Mouse (Mus musculus): ENCODE measurements around the gene Vrtn. TPM values are rescaled to one million over a fixed set of nuclear protein-coding genes. Genes with fewer than 3 reads are reported as not detected.

Gene Vrtn
- polyA plus RNA-seq, 1 experiment from 2014 or later = not detected

DNA sequence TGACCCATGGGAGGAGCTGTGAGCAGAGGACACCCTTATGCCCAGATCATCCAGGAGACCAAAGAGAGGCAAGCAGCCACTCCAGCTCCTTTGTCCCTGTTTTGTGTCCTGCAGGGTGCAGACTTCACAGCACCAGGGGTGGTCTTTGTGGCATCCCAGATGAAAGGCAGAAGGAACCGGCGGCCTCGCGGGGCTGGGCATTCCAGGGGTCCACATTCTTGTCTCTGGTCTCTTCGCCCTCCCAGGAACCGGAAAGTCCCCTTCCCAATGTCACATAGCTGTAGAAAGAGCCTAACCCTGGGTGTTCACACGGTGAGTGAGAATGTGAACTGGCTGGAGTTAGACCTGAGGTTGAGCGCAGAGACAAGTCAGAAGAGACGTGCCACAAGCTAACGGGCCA, 30.8 kb downstream of the Vrtn start:
- no peak for DNase-seq (ENCODE audit: low spot score)
- Histone ChIP-seq H3K9me3 (ENCODE audit: control insufficient read depth, low read length) (no peaks in the 10 kb centered on the region), H3K27ac (ENCODE audit: low read depth, low read length) (no peak overlapping the region), H3K36me3 (ENCODE audit: control insufficient read depth, insufficient read depth, low read length) (no peaks in the 10 kb centered on the region), H3K4me3 (ENCODE audit: low read depth, low read length) (no peak overlapping the region), H3K4me1 (ENCODE audit: control insufficient read depth, insufficient read depth, low read length) (no peaks in the 10 kb centered on the region), H3K9ac (ENCODE audit: low read length) (no peak overlapping the region), H3K4me2 (ENCODE audit: low read depth) (no peak overlapping the region), H3K27me3 (ENCODE audit: control insufficient read depth, insufficient read depth, low read length) (no peaks in the 10 kb centered on the region)
- 25% methylated on average over 10 of the region's 10 CpGs for WGBS
- no peak for ATAC-seq (ENCODE audit: insufficient read depth, low FRiP score, low TSS enrichment)

- H3K4me1 ChIP-seq (ENCODE audit: control insufficient read depth, insufficient read depth, low read length) = no peaks in the 10 kb centered on the region
- no peak overlapping the region for H3K4me3 ChIP-seq (ENCODE audit: low read depth, low read length)
- H3K36me3 ChIP-seq (ENCODE audit: control insufficient read depth, insufficient read depth, low read length) = no peaks in the 10 kb centered on the region
- no peaks in the 10 kb centered on the region for H3K9me3 ChIP-seq (ENCODE audit: control insufficient read depth, low read length)
- no peak overlapping the region for H3K9ac ChIP-seq (ENCODE audit: low read length)
- ATAC-seq (ENCODE audit: insufficient read depth, low FRiP score, low TSS enrichment) (no peak), DNase-seq (ENCODE audit: low spot score) (no peak)
- H3K27me3 ChIP-seq (ENCODE audit: control insufficient read depth, insufficient read depth, low read length) = no peaks in the 10 kb centered on the region
- no peak overlapping the region for H3K27ac ChIP-seq (ENCODE audit: low read depth, low read length)
- H3K4me2 ChIP-seq (ENCODE audit: low read depth) = no peak overlapping the region
- 46% methylated on average over 14 of the region's 14 CpGs for WGBS
These were observed 34.1 kb downstream of the Vrtn start for GRCm38 (mm10) chr12:84674666-84675526.

- WGBS = 82% methylated on average over 3 of the region's 3 CpGs
- ATAC-seq (ENCODE audit: insufficient read depth, low FRiP score, low TSS enrichment) = no peak
- Histone ChIP-seq H3K9ac (ENCODE audit: low read length) (no peak overlapping the region), H3K4me3 (ENCODE audit: low read depth, low read length) (no peak overlapping the region), H3K4me1 (ENCODE audit: control insufficient read depth, insufficient read depth, low read length) (0 out of 2 replicates have a peak, but pooled peaks cover 3% of the 10 kb centered on the region), H3K27ac (ENCODE audit: low read depth, low read length) (no peak overlapping the region), H3K36me3 (ENCODE audit: control insufficient read depth, insufficient read depth, low read length) (no peaks in the 10 kb centered on the region), H3K9me3 (ENCODE audit: control insufficient read depth, low read length) (no peaks in the 10 kb centered on the region), H3K27me3 (ENCODE audit: control insufficient read depth, insufficient read depth, low read length) (no peaks in the 10 kb centered on the region), H3K4me2 (ENCODE audit: low read depth) (no peak overlapping the region)
- DNase-seq (ENCODE audit: low spot score) = no peak
These were observed 35.2 kb downstream of the Vrtn start for GRCm38 (mm10) chr12:84676011-84676410.

DNA sequence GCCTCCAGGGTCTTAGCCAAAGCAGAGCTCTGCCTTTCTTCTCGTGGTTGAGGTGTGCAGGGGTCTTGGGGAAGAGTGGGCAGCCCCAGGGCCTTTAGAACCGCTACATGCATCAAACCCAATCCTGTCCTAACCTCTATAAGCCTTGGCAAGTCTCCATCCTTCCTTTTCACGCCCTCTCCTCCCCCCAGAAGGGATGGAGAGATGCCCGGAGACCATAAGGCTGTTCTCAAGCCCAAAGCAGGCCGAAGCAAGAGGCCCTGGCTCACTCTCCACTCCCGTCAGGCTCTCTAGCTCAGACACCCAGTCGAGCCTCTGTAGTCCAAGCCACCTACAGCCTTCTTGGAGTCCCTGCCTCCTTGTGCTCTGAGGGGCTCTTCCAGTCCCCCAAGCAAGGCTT, 43.8 kb downstream of the Vrtn start:
- no peaks in the 10 kb centered on the region for H3K36me3 ChIP-seq (ENCODE audit: control insufficient read depth, insufficient read depth, low read length)
- no peak overlapping the region for H3K27ac ChIP-seq (ENCODE audit: low read depth, low read length)
- H3K4me1 ChIP-seq (ENCODE audit: control insufficient read depth, insufficient read depth, low read length) = 0 out of 2 replicates have a peak, but pooled peaks cover 3% of the 10 kb centered on the region
- H3K27me3 ChIP-seq (ENCODE audit: control insufficient read depth, insufficient read depth, low read length) = no peaks in the 10 kb centered on the region
- H3K4me2 ChIP-seq (ENCODE audit: low read depth) = no peak overlapping the region
- no peak for DNase-seq (ENCODE audit: low spot score)
- no peak overlapping the region for H3K4me3 ChIP-seq (ENCODE audit: low read depth, low read length)
- no peaks in the 10 kb centered on the region for H3K9me3 ChIP-seq (ENCODE audit: control insufficient read depth, low read length)
- H3K9ac ChIP-seq (ENCODE audit: low read length) = no peak overlapping the region
- no peak for ATAC-seq (ENCODE audit: insufficient read depth, low FRiP score, low TSS enrichment)
- 74% methylated on average over 7 of the region's 7 CpGs for WGBS

- Histone ChIP-seq H3K36me3 (ENCODE audit: control insufficient read depth, insufficient read depth, low read length) (no peaks in the 10 kb centered on the region), H3K9me3 (ENCODE audit: control insufficient read depth, low read length) (no peaks in the 10 kb centered on the region), H3K27ac (ENCODE audit: low read depth, low read length) (no peak overlapping the region), H3K4me3 (ENCODE audit: low read depth, low read length) (no peak overlapping the region), H3K27me3 (ENCODE audit: control insufficient read depth, insufficient read depth, low read length) (no peaks in the 10 kb centered on the region), H3K4me1 (ENCODE audit: control insufficient read depth, insufficient read depth, low read length) (no peaks in the 10 kb centered on the region), H3K9ac (ENCODE audit: low read length) (no peak overlapping the region), H3K4me2 (ENCODE audit: low read depth) (no peak overlapping the region)
- 18% methylated on average over 4 of the region's 4 CpGs for WGBS
- DNase-seq (ENCODE audit: low spot score) (peak; percentile 25), ATAC-seq (ENCODE audit: insufficient read depth, low FRiP score, low TSS enrichment) (no peak)
These were observed 45.4 kb downstream of the Vrtn start for GRCm38 (mm10) chr12:84686176-84686575.

GRCm38 (mm10) chr12:84687531-84687930, 46.7 kb downstream of the Vrtn start:
- H3K9ac ChIP-seq (ENCODE audit: low read length) = no peak overlapping the region
- no peak overlapping the region for H3K27ac ChIP-seq (ENCODE audit: low read depth, low read length)
- ATAC-seq (ENCODE audit: insufficient read depth, low FRiP score, low TSS enrichment) = no peak
- no peaks in the 10 kb centered on the region for H3K27me3 ChIP-seq (ENCODE audit: control insufficient read depth, insufficient read depth, low read length)
- no peak overlapping the region for H3K4me2 ChIP-seq (ENCODE audit: low read depth)
- H3K4me1 ChIP-seq (ENCODE audit: control insufficient read depth, insufficient read depth, low read length) = no peaks in the 10 kb centered on the region
- no peak for DNase-seq (ENCODE audit: low spot score)
- H3K4me3 ChIP-seq (ENCODE audit: low read depth, low read length) = no peak overlapping the region
- H3K36me3 ChIP-seq (ENCODE audit: control insufficient read depth, insufficient read depth, low read length) = no peaks in the 10 kb centered on the region
- H3K9me3 ChIP-seq (ENCODE audit: control insufficient read depth, low read length) = no peaks in the 10 kb centered on the region
- WGBS = 85% methylated on average over 4 of the region's 4 CpGs

- H3K9me3 ChIP-seq (ENCODE audit: control insufficient read depth, low read length) = no peaks in the 10 kb centered on the region
- DNase-seq (ENCODE audit: low spot score) = no peak
- H3K27ac ChIP-seq (ENCODE audit: low read depth, low read length) = no peak overlapping the region
- ATAC-seq (ENCODE audit: insufficient read depth, low FRiP score, low TSS enrichment) = no peak
- H3K4me3 ChIP-seq (ENCODE audit: low read depth, low read length) = no peak overlapping the region
- no peaks in the 10 kb centered on the region for H3K27me3 ChIP-seq (ENCODE audit: control insufficient read depth, insufficient read depth, low read length)
- H3K9ac ChIP-seq (ENCODE audit: low read length) = no peak overlapping the region
- no peaks in the 10 kb centered on the region for H3K4me1 ChIP-seq (ENCODE audit: control insufficient read depth, insufficient read depth, low read length)
- WGBS = 92% methylated on average over 11 of the region's 11 CpGs
- no peaks in the 10 kb centered on the region for H3K36me3 ChIP-seq (ENCODE audit: control insufficient read depth, insufficient read depth, low read length)
- no peak overlapping the region for H3K4me2 ChIP-seq (ENCODE audit: low read depth)
These were observed 48.2 kb downstream of the Vrtn start for GRCm38 (mm10) chr12:84689051-84689450.

- no peaks in the 10 kb centered on the region for H3K4me1 ChIP-seq (ENCODE audit: control insufficient read depth, insufficient read depth, low read length)
- ATAC-seq (ENCODE audit: insufficient read depth, low FRiP score, low TSS enrichment) = no peak
- no peak overlapping the region for H3K4me2 ChIP-seq (ENCODE audit: low read depth)
- no peak overlapping the region for H3K9ac ChIP-seq (ENCODE audit: low read length)
- H3K9me3 ChIP-seq (ENCODE audit: control insufficient read depth, low read length) = no peaks in the 10 kb centered on the region
- no peak for DNase-seq (ENCODE audit: low spot score)
- H3K36me3 ChIP-seq (ENCODE audit: control insufficient read depth, insufficient read depth, low read length) = no peaks in the 10 kb centered on the region
- H3K4me3 ChIP-seq (ENCODE audit: low read depth, low read length) = no peak overlapping the region
- H3K27ac ChIP-seq (ENCODE audit: low read depth, low read length) = no peak overlapping the region
- H3K27me3 ChIP-seq (ENCODE audit: control insufficient read depth, insufficient read depth, low read length) = no peaks in the 10 kb centered on the region
These were observed 50.5 kb downstream of the Vrtn start for GRCm38 (mm10) chr12:84691347-84691746.

DNA sequence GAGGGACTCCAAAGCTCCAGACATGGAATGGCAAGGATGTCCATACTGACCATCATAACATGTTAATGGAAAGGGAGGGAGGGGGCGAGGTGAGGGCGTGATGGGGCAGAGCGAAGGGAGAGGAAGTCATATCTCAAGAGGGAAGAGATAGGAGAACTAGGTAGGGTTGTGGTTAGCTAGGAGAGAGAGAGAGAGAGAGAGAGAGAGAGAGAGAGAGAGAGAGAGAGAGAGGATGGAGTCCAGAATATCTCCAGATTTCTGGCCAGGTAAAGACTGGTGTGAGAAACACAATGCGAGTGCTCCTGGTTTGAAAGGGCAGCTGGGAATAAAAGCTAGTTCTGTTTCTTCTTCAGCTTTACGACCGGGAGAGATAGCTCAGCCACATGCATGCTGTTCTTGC, 51.3 kb downstream of the Vrtn start:
- no peak for DNase-seq (ENCODE audit: low spot score)
- no peaks in the 10 kb centered on the region for H3K4me1 ChIP-seq (ENCODE audit: control insufficient read depth, insufficient read depth, low read length)
- no peaks in the 10 kb centered on the region for H3K27me3 ChIP-seq (ENCODE audit: control insufficient read depth, insufficient read depth, low read length)
- no peaks in the 10 kb centered on the region for H3K36me3 ChIP-seq (ENCODE audit: control insufficient read depth, insufficient read depth, low read length)
- H3K4me2 ChIP-seq (ENCODE audit: low read depth) = no peak overlapping the region
- H3K9me3 ChIP-seq (ENCODE audit: control insufficient read depth, low read length) = no peaks in the 10 kb centered on the region
- H3K9ac ChIP-seq (ENCODE audit: low read length) = no peak overlapping the region
- no peak for ATAC-seq (ENCODE audit: insufficient read depth, low FRiP score, low TSS enrichment)
- H3K27ac ChIP-seq (ENCODE audit: low read depth, low read length) = no peak overlapping the region
- H3K4me3 ChIP-seq (ENCODE audit: low read depth, low read length) = no peak overlapping the region
- WGBS = 85% methylated on average over 6 of the region's 6 CpGs

All from neural tube, embryonic 11.5 days (tissue).